Mouse (Mus musculus): Measurements from ENCODE around the gene 4930452B06Rik. TPM values are rescaled to one million over a fixed set of nuclear protein-coding genes. Genes with fewer than 3 reads are reported as not detected.
"Not testable (repeated sequence)": the region's sequence is repeated elsewhere in the genome, so short reads cannot be mapped to it uniquely, and the experiment has no call there.

4930452B06Rik gene
- polyA plus RNA-seq, 1 experiment from 2014 or later: 10.8 TPM

- Histone ChIP-seq H3K9me3 (no peaks in the 10 kb centered on the region), H3K27me3 (ENCODE audit: insufficient read depth, poor library complexity, severe bottlenecking) (no peaks in the 10 kb centered on the region), H3K4me1 (replicated peaks) (peaks cover 10% of the 10 kb centered on the region), H3K4me3 (no peak overlapping the region), H3K27ac (no peak overlapping the region), H3K36me3 (no peaks in the 10 kb centered on the region)
- DNase-seq (ENCODE audit: low spot score): no peak
- WGBS: 77% methylated on average over 7 of the region's 7 CpGs
These were observed 50.4 kb downstream of the 4930452B06Rik start for GRCm38 (mm10) chr14:8615636-8616035.

- not testable (repeated sequence) for H3K9me3 ChIP-seq; H3K36me3 ChIP-seq; H3K4me3 ChIP-seq; DNase-seq (ENCODE audit: low spot score); H3K27ac ChIP-seq; H3K27me3 ChIP-seq (ENCODE audit: insufficient read depth, poor library complexity, severe bottlenecking)
- 74% methylated on average over 1 of the region's 1 CpGs for WGBS
- peaks cover 10% of the 10 kb centered on the region for H3K4me1 ChIP-seq (replicated peaks)
These were observed 51.6 kb downstream of the 4930452B06Rik start for GRCm38 (mm10) chr14:8614430-8614829.

GRCm38 (mm10) chr14:8612080-8612479, 54.0 kb downstream of the 4930452B06Rik start:
- Histone ChIP-seq H3K27ac (no peak overlapping the region), H3K4me3 (no peak overlapping the region), H3K4me1 (replicated peaks) (peaks cover 13% of the 10 kb centered on the region), H3K27me3 (ENCODE audit: insufficient read depth, poor library complexity, severe bottlenecking) (no peaks in the 10 kb centered on the region), H3K9me3 (no peaks in the 10 kb centered on the region), H3K36me3 (no peaks in the 10 kb centered on the region)
- no peak for DNase-seq (ENCODE audit: low spot score)

- no peaks in the 10 kb centered on the region for H3K9me3 ChIP-seq
- H3K36me3 ChIP-seq: no peaks in the 10 kb centered on the region
- no peaks in the 10 kb centered on the region for H3K27me3 ChIP-seq (ENCODE audit: insufficient read depth, poor library complexity, severe bottlenecking)
- H3K27ac ChIP-seq: no peak overlapping the region
- DNase-seq (ENCODE audit: low spot score): no peak
- peaks cover 15% of the 10 kb centered on the region for H3K4me1 ChIP-seq (replicated peaks)
- no peak overlapping the region for H3K4me3 ChIP-seq
- 83% methylated on average over 3 of the region's 3 CpGs for WGBS
These were observed 55.9 kb downstream of the 4930452B06Rik start for GRCm38 (mm10) chr14:8610108-8610507.

GRCm38 (mm10) chr14:8608559-8609171, 57.4 kb downstream of the 4930452B06Rik start:
- H3K27me3 ChIP-seq (ENCODE audit: insufficient read depth, poor library complexity, severe bottlenecking): no peaks in the 10 kb centered on the region
- peaks cover 13% of the 10 kb centered on the region for H3K4me1 ChIP-seq (replicated peaks)
- WGBS: 8% methylated on average over 3 of the region's 3 CpGs
- peak; percentile 65 for DNase-seq (ENCODE audit: low spot score)
- peak overlapping the region; percentile 74; the same call in 1 of the 2 replicates for H3K27ac ChIP-seq
- H3K36me3 ChIP-seq: no peaks in the 10 kb centered on the region
- H3K9me3 ChIP-seq: no peaks in the 10 kb centered on the region
- H3K4me3 ChIP-seq: no peak overlapping the region

- WGBS: 72% methylated on average over 2 of the region's 2 CpGs
- no peak for DNase-seq (ENCODE audit: low spot score)
- Histone ChIP-seq H3K36me3 (no peaks in the 10 kb centered on the region), H3K9me3 (no peaks in the 10 kb centered on the region), H3K27me3 (ENCODE audit: insufficient read depth, poor library complexity, severe bottlenecking) (no peaks in the 10 kb centered on the region), H3K4me3 (no peak overlapping the region), H3K4me1 (replicated peaks) (peaks cover 5% of the 10 kb centered on the region; the same call in 1 of the 2 replicates), H3K27ac (no peak overlapping the region)
These were observed 61.1 kb downstream of the 4930452B06Rik start for GRCm38 (mm10) chr14:8604898-8605297.

- no peak overlapping the region for H3K27ac ChIP-seq
- no peaks in the 10 kb centered on the region for H3K36me3 ChIP-seq
- no peaks in the 10 kb centered on the region for H3K4me1 ChIP-seq (replicated peaks)
- 92% methylated on average over 1 of the region's 1 CpGs for WGBS
- H3K4me3 ChIP-seq: no peak overlapping the region
- H3K9me3 ChIP-seq: no peaks in the 10 kb centered on the region
- no peak for DNase-seq (ENCODE audit: low spot score)
- H3K27me3 ChIP-seq (ENCODE audit: insufficient read depth, poor library complexity, severe bottlenecking): no peaks in the 10 kb centered on the region
These were observed 81.0 kb downstream of the 4930452B06Rik start for GRCm38 (mm10) chr14:8585031-8585430.

GRCm38 (mm10) chr14:8551006-8551405, 115.0 kb downstream of the 4930452B06Rik start:
- not testable (repeated sequence) for H3K27ac ChIP-seq
- WGBS: 75% methylated on average over 2 of the region's 2 CpGs

GRCm38 (mm10) chr14:8549108-8549507, 116.9 kb downstream of the 4930452B06Rik start:
- H3K4me1 ChIP-seq (replicated peaks): no peaks in the 10 kb centered on the region
- peaks cover 3% of the 10 kb centered on the region; the same call in 1 of the 2 replicates for H3K9me3 ChIP-seq
- H3K27ac ChIP-seq: no peak overlapping the region
- DNase-seq (ENCODE audit: low spot score): no peak
- H3K36me3 ChIP-seq: 0 out of 2 replicates have a peak, but pooled peaks cover 3% of the 10 kb centered on the region
- H3K4me3 ChIP-seq: no peak overlapping the region
- H3K27me3 ChIP-seq (ENCODE audit: insufficient read depth, poor library complexity, severe bottlenecking): no peaks in the 10 kb centered on the region
- WGBS: 66% methylated on average over 4 of the region's 4 CpGs

More at GRCm38 (mm10) chr14:8551006-8551405, 115.0 kb downstream of the 4930452B06Rik start:
- not testable (repeated sequence) for H3K4me1 ChIP-seq (replicated peaks); H3K36me3 ChIP-seq; H3K4me3 ChIP-seq; DNase-seq (ENCODE audit: low spot score); H3K9me3 ChIP-seq; H3K27me3 ChIP-seq (ENCODE audit: insufficient read depth, poor library complexity, severe bottlenecking)

GRCm38 (mm10) chr14:8536024-8536423, 130.0 kb downstream of the 4930452B06Rik start:
- H3K9me3 ChIP-seq: no peaks in the 10 kb centered on the region; the same call in 1 of the 2 replicates

GRCm38 (mm10) chr14:8525232-8525631, 140.8 kb downstream of the 4930452B06Rik start:
- Histone ChIP-seq H3K9me3 (peaks cover 8% of the 10 kb centered on the region; the same call in 1 of the 2 replicates), H3K4me3 (no peak overlapping the region), H3K27ac (no peak overlapping the region), H3K4me1 (replicated peaks) (no peaks in the 10 kb centered on the region), H3K27me3 (ENCODE audit: insufficient read depth, poor library complexity, severe bottlenecking) (no peaks in the 10 kb centered on the region), H3K36me3 (no peaks in the 10 kb centered on the region)
- DNase-seq (ENCODE audit: low spot score): no peak
- 93% methylated on average over 6 of the region's 6 CpGs for WGBS

More at GRCm38 (mm10) chr14:8536024-8536423, 130.0 kb downstream of the 4930452B06Rik start:
- H3K4me1 ChIP-seq (replicated peaks): no peaks in the 10 kb centered on the region
- H3K36me3 ChIP-seq: no peaks in the 10 kb centered on the region
- H3K4me3 ChIP-seq: no peak overlapping the region
- H3K27ac ChIP-seq: no peak overlapping the region
- H3K27me3 ChIP-seq (ENCODE audit: insufficient read depth, poor library complexity, severe bottlenecking): no peaks in the 10 kb centered on the region
- WGBS: 92% methylated on average over 3 of the region's 3 CpGs
- no peak for DNase-seq (ENCODE audit: low spot score)

- Histone ChIP-seq H3K27ac (no peak overlapping the region), H3K4me3 (no peak overlapping the region), H3K4me1 (replicated peaks) (no peaks in the 10 kb centered on the region), H3K27me3 (ENCODE audit: insufficient read depth, poor library complexity, severe bottlenecking) (no peaks in the 10 kb centered on the region), H3K36me3 (no peaks in the 10 kb centered on the region), H3K9me3 (no peaks in the 10 kb centered on the region)
- no peak for DNase-seq (ENCODE audit: low spot score)
- WGBS: 77% methylated on average over 6 of the region's 6 CpGs
These were observed 148.4 kb downstream of the 4930452B06Rik start for GRCm38 (mm10) chr14:8517681-8518080.

GRCm38 (mm10) chr14:8514071-8514470, 152.0 kb downstream of the 4930452B06Rik start:
- H3K36me3 ChIP-seq: no peaks in the 10 kb centered on the region
- DNase-seq (ENCODE audit: low spot score): no peak
- no peak overlapping the region for H3K27ac ChIP-seq
- no peaks in the 10 kb centered on the region for H3K27me3 ChIP-seq (ENCODE audit: insufficient read depth, poor library complexity, severe bottlenecking)
- H3K4me3 ChIP-seq: no peak overlapping the region
- no peaks in the 10 kb centered on the region for H3K4me1 ChIP-seq (replicated peaks)
- no peaks in the 10 kb centered on the region for H3K9me3 ChIP-seq
- 95% methylated on average over 3 of the region's 3 CpGs for WGBS

All from hindbrain, embryonic 10.5 days (tissue).